Mouse (Mus musculus) liver, embryonic 13.5 days (tissue): ENCODE data around the gene Ntsr1. TPM values are rescaled to one million over a fixed set of nuclear protein-coding genes. Genes with fewer than 3 reads are reported as not detected.

ENCODE experiments used
- ATAC-seq: fragments of 200-750 bp; cut with Nextera tagmentation; 2 replicates; pipeline ENCODE4 v1.8.0; 2017; ENCODE audit warnings: low read depth, mild to moderate bottlenecking, moderate number of reproducible peaks, moderate library complexity
- DNase-seq: peaks from one replicate; pipeline ENCODE4 v3.0.0; 2022
- H3K27ac ChIP-seq: fragments of 300-500 bp; sonication (generic); 2 replicates; pipeline ENCODE4 v1.5.1; 2015; ENCODE audit warnings: moderate library complexity, mild to moderate bottlenecking, inconsistent platforms
- H3K27me3 ChIP-seq: fragments of 300-500 bp; sonication (generic); 2 replicates; pipeline ENCODE4 v1.6.1; 2015; ENCODE audit warnings: mild to moderate bottlenecking, inconsistent platforms
- H3K36me3 ChIP-seq: fragments of 300-500 bp; sonication (generic); 2 replicates; pipeline ENCODE4 v1.6.1; 2015; ENCODE audit warnings: mild to moderate bottlenecking, inconsistent platforms
- H3K4me1 ChIP-seq: fragments of 300-500 bp; sonication (generic); replicated peaks from 2 replicates; pipeline ENCODE4 v1.6.1; 2015; ENCODE audit warnings: inconsistent platforms
- H3K4me2 ChIP-seq: fragments of 300-500 bp; sonication (generic); 2 replicates; pipeline ENCODE4 v1.6.1; 2015; ENCODE audit warnings: inconsistent platforms, mild to moderate bottlenecking, moderate library complexity
- H3K4me3 ChIP-seq: fragments of 300-500 bp; sonication (generic); replicated peaks from 2 replicates; pipeline ENCODE4 v1.5.1; 2015; ENCODE audit warnings: mild to moderate bottlenecking, inconsistent platforms
- H3K9ac ChIP-seq: fragments of 300-500 bp; sonication (generic); 2 replicates; pipeline ENCODE4 v1.6.1; 2015; ENCODE audit warnings: mild to moderate bottlenecking, inconsistent platforms
- H3K9me3 ChIP-seq: fragments of 300-500 bp; sonication (generic); replicated peaks from 2 replicates; pipeline ENCODE4 v1.6.1; 2016; ENCODE audit warnings: inconsistent platforms
- WGBS: fragments of 180-500 bp; shearing (Covaris S2); methylation state at CpG from one replicate; pipeline ENCODE4 v1.1.7; 2015; ENCODE audit not compliant: insufficient replicate concordance; 5-methylcytosine and 5-hydroxymethylcytosine counted together
- polyA plus RNA-seq: library from polyadenylated mRNA; unstranded; fragments of >200 nt; fragmentation: Nextera tagmentation; extraction: Ambion mirVana; gene quantifications from 2 replicates; pipeline ENCODE4 v1.2.1, GENCODE M21; 2015

The Ntsr1 gene
- polyA plus RNA-seq, 1 experiment from 2014 or later = 0.08 TPM

- DNase-seq (no peak), ATAC-seq (no peak)
- 57% methylated on average over 7 of the region's 7 CpGs for WGBS
- peaks cover 11% of the 10 kb centered on the region; the same call in 1 of the 2 replicates for H3K27me3 ChIP-seq
- no peak overlapping the region for H3K4me3 ChIP-seq
- no peak overlapping the region for H3K4me2 ChIP-seq
- H3K36me3 ChIP-seq = no peaks in the 10 kb centered on the region
- no peak overlapping the region for H3K27ac ChIP-seq
- H3K4me1 ChIP-seq = no peaks in the 10 kb centered on the region
- no peak overlapping the region for H3K9ac ChIP-seq
- no peaks in the 10 kb centered on the region for H3K9me3 ChIP-seq
These were observed 32.1 kb downstream of the Ntsr1 start for GRCm38 (mm10) chr2:180531671-180532385.

- 56% methylated on average over 6 of the region's 6 CpGs for WGBS
- DNase-seq = no peak
- no peak for ATAC-seq
- Histone ChIP-seq H3K4me2 (no peak overlapping the region), H3K27ac (no peak overlapping the region), H3K4me3 (no peak overlapping the region), H3K9me3 (no peaks in the 10 kb centered on the region), H3K4me1 (no peaks in the 10 kb centered on the region), H3K9ac (no peak overlapping the region), H3K27me3 (peaks cover 8% of the 10 kb centered on the region; the same call in 1 of the 2 replicates), H3K36me3 (no peaks in the 10 kb centered on the region)
These were observed 32.7 kb downstream of the Ntsr1 start for GRCm38 (mm10) chr2:180532386-180532995.

GRCm38 (mm10) chr2:180533237-180533636, 33.5 kb downstream of the Ntsr1 start:
- H3K4me1 ChIP-seq = no peaks in the 10 kb centered on the region
- no peak overlapping the region for H3K27ac ChIP-seq
- H3K36me3 ChIP-seq = no peaks in the 10 kb centered on the region
- no peak overlapping the region for H3K9ac ChIP-seq
- no peak for DNase-seq
- H3K9me3 ChIP-seq = no peaks in the 10 kb centered on the region
- 28% methylated on average over 4 of the region's 4 CpGs for WGBS
- ATAC-seq = no peak
- no peak overlapping the region for H3K4me3 ChIP-seq
- H3K27me3 ChIP-seq = peaks cover under 1% of the 10 kb centered on the region; the same call in 1 of the 2 replicates
- H3K4me2 ChIP-seq = no peak overlapping the region

GRCm38 (mm10) chr2:180543675-180544074, 43.9 kb downstream of the Ntsr1 start:
- H3K4me2 ChIP-seq = no peak overlapping the region
- no peak for ATAC-seq
- no peak overlapping the region for H3K9ac ChIP-seq
- 42% methylated on average over 2 of the region's 2 CpGs for WGBS
- no peak for DNase-seq
- H3K27ac ChIP-seq = no peak overlapping the region
- H3K4me1 ChIP-seq = no peaks in the 10 kb centered on the region
- no peaks in the 10 kb centered on the region for H3K9me3 ChIP-seq
- H3K4me3 ChIP-seq = no peak overlapping the region
- H3K36me3 ChIP-seq = no peaks in the 10 kb centered on the region
- H3K27me3 ChIP-seq = no peaks in the 10 kb centered on the region

GRCm38 (mm10) chr2:180545046-180545445, 45.3 kb downstream of the Ntsr1 start:
- ATAC-seq (no peak), DNase-seq (no peak)
- no peaks in the 10 kb centered on the region for H3K36me3 ChIP-seq
- no peak overlapping the region for H3K27ac ChIP-seq
- WGBS = 51% methylated on average over 18 of the region's 18 CpGs
- no peaks in the 10 kb centered on the region for H3K9me3 ChIP-seq
- no peak overlapping the region for H3K9ac ChIP-seq
- no peaks in the 10 kb centered on the region for H3K4me1 ChIP-seq
- H3K4me3 ChIP-seq = no peak overlapping the region
- no peak overlapping the region for H3K4me2 ChIP-seq
- H3K27me3 ChIP-seq = no peaks in the 10 kb centered on the region

- Histone ChIP-seq H3K4me2 (no peak overlapping the region), H3K4me3 (no peak overlapping the region), H3K27ac (no peak overlapping the region), H3K36me3 (no peaks in the 10 kb centered on the region), H3K27me3 (no peaks in the 10 kb centered on the region), H3K4me1 (no peaks in the 10 kb centered on the region), H3K9ac (no peak overlapping the region), H3K9me3 (no peaks in the 10 kb centered on the region)
- WGBS = 29% methylated on average over 8 of the region's 8 CpGs
- ATAC-seq = no peak
- DNase-seq = no peak
These were observed 47.8 kb downstream of the Ntsr1 start for GRCm38 (mm10) chr2:180547384-180548106.

GRCm38 (mm10) chr2:180552340-180552739, 52.6 kb downstream of the Ntsr1 start:
- Histone ChIP-seq H3K9me3 (no peaks in the 10 kb centered on the region), H3K27ac (no peak overlapping the region), H3K9ac (no peak overlapping the region), H3K36me3 (no peaks in the 10 kb centered on the region), H3K4me3 (no peak overlapping the region), H3K4me1 (no peaks in the 10 kb centered on the region), H3K4me2 (no peak overlapping the region), H3K27me3 (no peaks in the 10 kb centered on the region)
- ATAC-seq = no peak
- 78% methylated on average over 3 of the region's 3 CpGs for WGBS
- no peak for DNase-seq

- no peaks in the 10 kb centered on the region for H3K36me3 ChIP-seq
- no peaks in the 10 kb centered on the region for H3K27me3 ChIP-seq
- no peaks in the 10 kb centered on the region for H3K4me1 ChIP-seq
- no peak overlapping the region for H3K9ac ChIP-seq
- ATAC-seq = no peak
- no peak overlapping the region for H3K4me2 ChIP-seq
- DNase-seq = no peak
- WGBS = 47% methylated on average over 3 of the region's 3 CpGs
- no peaks in the 10 kb centered on the region for H3K9me3 ChIP-seq
- no peak overlapping the region for H3K4me3 ChIP-seq
- no peak overlapping the region for H3K27ac ChIP-seq
These were observed 55.4 kb downstream of the Ntsr1 start for GRCm38 (mm10) chr2:180555219-180555618.

- 30% methylated on average over 3 of the region's 3 CpGs for WGBS
- no peaks in the 10 kb centered on the region for H3K36me3 ChIP-seq
- ATAC-seq (no peak), DNase-seq (no peak)
- no peaks in the 10 kb centered on the region for H3K9me3 ChIP-seq
- H3K4me1 ChIP-seq = no peaks in the 10 kb centered on the region
- H3K4me2 ChIP-seq = no peak overlapping the region
- H3K27ac ChIP-seq = no peak overlapping the region
- no peaks in the 10 kb centered on the region for H3K27me3 ChIP-seq
- no peak overlapping the region for H3K9ac ChIP-seq
- no peak overlapping the region for H3K4me3 ChIP-seq
These were observed 56.7 kb downstream of the Ntsr1 start for GRCm38 (mm10) chr2:180556470-180556869.

GRCm38 (mm10) chr2:180560245-180560644, 60.5 kb downstream of the Ntsr1 start:
- 42% methylated on average over 5 of the region's 5 CpGs for WGBS
- H3K4me2 ChIP-seq = no peak overlapping the region
- H3K27me3 ChIP-seq = no peaks in the 10 kb centered on the region
- no peaks in the 10 kb centered on the region for H3K4me1 ChIP-seq
- no peak overlapping the region for H3K27ac ChIP-seq
- no peak overlapping the region for H3K4me3 ChIP-seq
- ATAC-seq (no peak), DNase-seq (no peak)
- no peaks in the 10 kb centered on the region for H3K9me3 ChIP-seq
- H3K36me3 ChIP-seq = no peaks in the 10 kb centered on the region
- no peak overlapping the region for H3K9ac ChIP-seq

GRCm38 (mm10) chr2:180562146-180562545, 62.4 kb downstream of the Ntsr1 start:
- ATAC-seq = no peak
- Histone ChIP-seq H3K4me2 (no peak overlapping the region), H3K4me3 (no peak overlapping the region), H3K27me3 (no peaks in the 10 kb centered on the region), H3K4me1 (no peaks in the 10 kb centered on the region), H3K9ac (no peak overlapping the region), H3K36me3 (no peaks in the 10 kb centered on the region), H3K27ac (no peak overlapping the region), H3K9me3 (no peaks in the 10 kb centered on the region)
- 31% methylated on average over 5 of the region's 5 CpGs for WGBS
- DNase-seq = no peak
